ENCODE assay signal across 13 mouse cellular contexts in the genomic region with DNA sequence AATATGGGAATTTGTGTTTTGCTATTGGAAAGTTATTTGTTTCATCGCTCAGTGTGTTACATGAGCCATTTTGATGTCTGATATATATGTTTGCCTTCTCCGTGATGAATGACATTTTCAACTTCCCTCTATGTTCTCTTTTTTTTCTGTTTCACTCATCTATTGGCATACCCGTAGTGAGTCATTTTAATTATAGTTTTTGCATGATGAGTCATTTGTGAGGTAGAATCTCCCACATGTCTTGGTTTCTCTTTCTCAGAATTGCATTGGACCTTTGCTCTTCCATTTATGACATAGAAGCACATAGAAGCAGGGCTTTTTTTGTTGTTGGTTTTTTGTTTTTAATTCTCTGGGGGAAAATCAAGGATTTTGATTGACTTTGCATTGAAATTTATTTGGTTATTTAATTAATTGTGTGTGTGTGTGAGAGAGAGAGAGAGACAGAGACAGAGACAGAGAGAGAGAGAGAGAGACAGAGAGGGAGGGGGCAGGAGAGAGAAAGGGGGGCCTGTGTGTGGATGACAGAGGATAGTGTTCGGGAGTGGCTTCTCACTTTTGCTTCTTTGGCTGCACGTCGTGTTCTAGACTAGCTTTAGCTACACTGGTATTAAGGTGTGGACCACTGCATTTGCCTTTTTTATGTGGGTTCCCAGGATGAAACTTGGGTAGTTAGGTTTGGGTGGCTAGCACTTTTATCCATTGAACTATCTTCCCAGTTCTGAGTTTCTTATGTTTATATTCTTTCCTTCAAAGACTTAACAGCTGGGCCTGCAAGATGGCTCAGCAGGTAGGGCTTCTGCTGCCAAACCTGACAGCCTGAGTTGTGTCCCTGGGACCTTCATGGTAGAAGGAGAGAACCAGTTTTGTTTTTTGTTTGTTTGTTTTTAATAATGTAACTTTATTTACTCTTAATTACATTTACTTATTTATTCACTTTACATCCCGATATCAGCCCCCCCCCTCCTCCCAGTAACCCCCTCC. TPM values are rescaled to one million over a fixed set of nuclear protein-coding genes. Genes with fewer than 3 reads are reported as not detected.
A peak's percentile ranks its signal among the peaks of the same experiment; 100 is the strongest.
DNase-seq lines count a peak whose midpoint lies in the region; ATAC-seq and TF ChIP-seq lines count a peak whose summit lies in the region.
"Had no signal": no experiment of that assay in that cellular context is flagged by ENCODE, and none has a peak within 500 bp of the region (broad histone marks: within the 10 kb centered on the region; RNA-seq: fewer than 3 reads in every experiment).

No protein-coding gene starts in this region.

- 86% methylated on average over 7 of the region's 7 CpGs for WGBS in forebrain, embryonic 10.5 days

- peaks cover 75% of the 10 kb centered on the region for H3K79me2 ChIP-seq in C2C12 (ENCODE audit: control insufficient read depth, insufficient read depth)

- H3K36me3 ChIP-seq in C2C12 (ENCODE audit: control insufficient read depth, insufficient read depth), result no peaks in the 10 kb centered on the region
- H3K36me3 ChIP-seq in forebrain, embryonic 10.5 days (replicated peaks), result peaks cover 10% of the 10 kb centered on the region
- H3K36me3 ChIP-seq: heart, embryonic 15.5 days; liver, embryonic 13.5 days had no signal

- no peak overlapping the region for H3K27ac ChIP-seq in forebrain, embryonic 10.5 days
- H3K27ac ChIP-seq: embryonic facial prominence, embryonic 12.5 days; heart, embryonic 15.5 days; liver, embryonic 13.5 days had no signal

- ATAC-seq in activated CD4-positive, CD25-positive, alpha-beta regulatory T cell, adult 4 months, result peak; percentile 86
- ATAC-seq in megakaryocyte progenitor cell, adult 5-6 weeks (replicated peaks; ENCODE audit: poor library complexity), result peak; percentile 56

- no peak for TF ChIP-seq CTCF in C2C12 (IDR thresholded peaks at IDR 0.05; ENCODE audit: control insufficient read depth, insufficient read depth, insufficient read length)

- no peak overlapping the region for H3K4me3 ChIP-seq in C2C12 (ENCODE audit: insufficient read depth, poor library complexity, severe bottlenecking)
- H3K4me3 ChIP-seq in forebrain, embryonic 10.5 days, result no peak overlapping the region
- H3K4me3 ChIP-seq: embryonic facial prominence, embryonic 12.5 days; heart, embryonic 15.5 days; liver, embryonic 13.5 days had no signal

- H3ac ChIP-seq in C2C12 (ENCODE audit: control insufficient read depth, insufficient read length, low read depth), result no peak overlapping the region

- DNase-seq in cerebellum, postnatal 25 days, result peak; percentile 72 to 81
- no peak for DNase-seq in retina, embryonic 14.5 days (ENCODE audit: low spot score)
- DNase-seq in ovary, adult 18-20 months (ENCODE audit: low spot score), result no peak
- DNase-seq in forebrain, embryonic 10.5 days (ENCODE audit: extremely low spot score, low spot score), result no peak
- no peak for DNase-seq in urinary bladder, postnatal 10 days (ENCODE audit: low spot score)
- DNase-seq: adrenal gland, postnatal 36 days; kidney, adult 9 months; liver, embryonic 13.5 days had no signal

- peaks cover 12% of the 10 kb centered on the region; the same call in 1 of the 2 replicates for H3K9me3 ChIP-seq in forebrain, embryonic 10.5 days
- H3K9me3 ChIP-seq: embryonic facial prominence, embryonic 12.5 days; heart, embryonic 15.5 days; liver, embryonic 13.5 days had no signal

- peaks cover 28% of the 10 kb centered on the region for H3K79me3 ChIP-seq in C2C12 (ENCODE audit: low read depth)

- no peaks in the 10 kb centered on the region for H3K4me1 ChIP-seq in forebrain, embryonic 10.5 days
- H3K4me1 ChIP-seq: embryonic facial prominence, embryonic 12.5 days; heart, embryonic 15.5 days had no signal

- H3K27me3 ChIP-seq in C2C12 (ENCODE audit: control insufficient read depth, insufficient read depth, insufficient read length), result no peaks in the 10 kb centered on the region
- H3K27me3 ChIP-seq in forebrain, embryonic 10.5 days (ENCODE audit: poor library complexity, severe bottlenecking), result no peaks in the 10 kb centered on the region
- H3K27me3 ChIP-seq: embryonic facial prominence, embryonic 12.5 days; heart, embryonic 15.5 days; liver, embryonic 13.5 days had no signal

TF ChIP-seq in C2C12, 6 proteins besides CTCF, POLR2A, EP300 and RAD21:
- TF ChIP-seq FOSL1 (IDR thresholded peaks at IDR 0.05; ENCODE audit: insufficient read depth, low read length, poor library complexity, severe bottlenecking), result peak; percentile 91
- no peak for TF ChIP-seq USF1 (IDR thresholded peaks at IDR 0.05; ENCODE audit: low read depth)
TF ChIP-seq in C2C12: peak in this region for 1.

RNA-seq across cellular contexts. Expression of gene Atp11b, which starts 11.0 kb away (rescaled TPM):
- polyA plus RNA-seq in C2C12 (2012; fragmentation: generic; extraction: Trizol), result 4.2 TPM
- polyA plus RNA-seq in activated CD4-positive, CD25-positive, alpha-beta regulatory T cell, adult 4 months (2017; shearing (Covaris generic)), result 10 to 100 TPM; 49.9 to 69.1 TPM
- total RNA-seq in megakaryocyte progenitor cell, adult 5-6 weeks (2015), result 218 and 248 TPM in 2 replicates
- total RNA-seq in megakaryocyte progenitor cell, adult 5-6 weeks (2017), result 110 and 139 TPM in 2 replicates
- polyA plus RNA-seq in forebrain, embryonic 10.5 days (2016; fragmentation: Nextera tagmentation; extraction: Ambion mirVana), result 24.1 and 30.8 TPM in 2 replicates

Comparison
In these comparisons a context has a peak if more than half of its experiments do, and no peak if none do; other contexts are left out.
1. DNase-seq: peak in cerebellum, postnatal 25 days (2 of 2); none in retina, embryonic 14.5 days (single experiment), ovary, adult 18-20 months (single experiment), forebrain, embryonic 10.5 days (single experiment) and urinary bladder, postnatal 10 days (single experiment).